Mouse (Mus musculus) embryonic facial prominence, embryonic 13.5 days (tissue): Measurements from ENCODE around the gene Ehbp1. TPM values are rescaled to one million over a fixed set of nuclear protein-coding genes. Genes with fewer than 3 reads are reported as not detected.

Source experiments
- ATAC-seq: fragments of 200-750 bp; cut with Nextera tagmentation; 2 replicates; pipeline ENCODE4 v1.8.0; 2017; ENCODE audit warnings: low read depth; ENCODE audit not compliant: insufficient number of reproducible peaks, insufficient read depth, low FRiP score, low TSS enrichment
- H3K27ac ChIP-seq: fragments of 300-500 bp; sonication (generic); 2 replicates; pipeline ENCODE4 v1.5.1; 2015; ENCODE audit warnings: moderate library complexity, mild to moderate bottlenecking, inconsistent platforms
- H3K27me3 ChIP-seq: fragments of 300-500 bp; sonication (generic); 2 replicates; pipeline ENCODE4 v1.6.1; 2015; ENCODE audit warnings: mild to moderate bottlenecking, inconsistent platforms
- H3K36me3 ChIP-seq: fragments of 300-500 bp; sonication (generic); 2 replicates; pipeline ENCODE4 v1.6.1; 2015; ENCODE audit warnings: mild to moderate bottlenecking, inconsistent platforms
- H3K4me1 ChIP-seq: fragments of 300-500 bp; sonication (generic); 2 replicates; pipeline ENCODE4 v1.6.1; 2015; ENCODE audit warnings: inconsistent platforms
- H3K4me2 ChIP-seq: fragments of 300-500 bp; sonication (generic); 2 replicates; pipeline ENCODE4 v1.6.1; 2015; ENCODE audit warnings: moderate library complexity, mild to moderate bottlenecking, inconsistent platforms
- H3K4me3 ChIP-seq: fragments of 300-500 bp; sonication (generic); 2 replicates; pipeline ENCODE4 v1.5.1; 2015; ENCODE audit warnings: mild to moderate bottlenecking, inconsistent platforms
- H3K9ac ChIP-seq: fragments of 300-500 bp; sonication (generic); 2 replicates; pipeline ENCODE4 v1.6.1; 2015; ENCODE audit warnings: mild to moderate bottlenecking, inconsistent platforms
- H3K9me3 ChIP-seq: fragments of 300-500 bp; sonication (generic); 2 replicates; pipeline ENCODE4 v1.6.1; 2016; ENCODE audit warnings: inconsistent platforms
- WGBS: fragments of 180-500 bp; shearing (Covaris S2); methylation state at CpG from one replicate; pipeline ENCODE4 v1.1.7; 2015; ENCODE audit warnings: mixed read lengths; 5-methylcytosine and 5-hydroxymethylcytosine counted together
- polyA plus RNA-seq: library from polyadenylated mRNA; unstranded; fragments of >200 nt; fragmentation: Nextera tagmentation; extraction: Ambion mirVana; gene quantifications from 2 replicates; pipeline ENCODE4 v1.2.1, GENCODE M21; 2015

Gene Ehbp1
- polyA plus RNA-seq, 1 experiment from 2014 or later, result 17.6 TPM

- H3K27me3 ChIP-seq, result no peaks in the 10 kb centered on the region
- H3K4me3 ChIP-seq, result no peak overlapping the region
- H3K36me3 ChIP-seq, result no peaks in the 10 kb centered on the region
- H3K4me2 ChIP-seq, result peak overlapping the region; percentile 16; the same call in 1 of the 2 replicates
- peak overlapping the region; percentile 85 for H3K27ac ChIP-seq
- WGBS, result 32% methylated on average over 1 of the region's 1 CpGs
- peaks cover 31% of the 10 kb centered on the region for H3K4me1 ChIP-seq
- H3K9ac ChIP-seq, result no peak overlapping the region
- H3K9me3 ChIP-seq, result no peaks in the 10 kb centered on the region
- ATAC-seq, result no peak
Measured at GRCm38 (mm10) chr11:22348536-22348910, 6.4 kb upstream of the Ehbp1 start.

- peaks cover 32% of the 10 kb centered on the region for H3K4me1 ChIP-seq
- no peaks in the 10 kb centered on the region for H3K9me3 ChIP-seq
- no peak overlapping the region for H3K9ac ChIP-seq
- H3K4me3 ChIP-seq, result no peak overlapping the region
- no peaks in the 10 kb centered on the region for H3K36me3 ChIP-seq
- peak; percentile 79; the same call in 1 of the 2 replicates for ATAC-seq
- H3K27ac ChIP-seq, result peak overlapping the region; percentile 85
- no peaks in the 10 kb centered on the region for H3K27me3 ChIP-seq
- WGBS, result 24% methylated on average over 13 of the region's 13 CpGs
- peak overlapping the region; percentile 16 for H3K4me2 ChIP-seq
Measured at GRCm38 (mm10) chr11:22347651-22348535, 5.8 kb upstream of the Ehbp1 start.

GRCm38 (mm10) chr11:22327302-22327910 lies 14.7 kb downstream of the Ehbp1 start:
- H3K4me3 ChIP-seq, result no peak overlapping the region
- H3K36me3 ChIP-seq, result no peaks in the 10 kb centered on the region
- no peaks in the 10 kb centered on the region for H3K27me3 ChIP-seq
- H3K4me1 ChIP-seq, result peaks cover 7% of the 10 kb centered on the region; the same call in 1 of the 2 replicates
- 58% methylated on average over 2 of the region's 2 CpGs for WGBS
- no peak overlapping the region for H3K9ac ChIP-seq
- H3K4me2 ChIP-seq, result no peak overlapping the region
- no peak overlapping the region for H3K27ac ChIP-seq
- H3K9me3 ChIP-seq, result no peaks in the 10 kb centered on the region
- ATAC-seq, result no peak

DNA sequence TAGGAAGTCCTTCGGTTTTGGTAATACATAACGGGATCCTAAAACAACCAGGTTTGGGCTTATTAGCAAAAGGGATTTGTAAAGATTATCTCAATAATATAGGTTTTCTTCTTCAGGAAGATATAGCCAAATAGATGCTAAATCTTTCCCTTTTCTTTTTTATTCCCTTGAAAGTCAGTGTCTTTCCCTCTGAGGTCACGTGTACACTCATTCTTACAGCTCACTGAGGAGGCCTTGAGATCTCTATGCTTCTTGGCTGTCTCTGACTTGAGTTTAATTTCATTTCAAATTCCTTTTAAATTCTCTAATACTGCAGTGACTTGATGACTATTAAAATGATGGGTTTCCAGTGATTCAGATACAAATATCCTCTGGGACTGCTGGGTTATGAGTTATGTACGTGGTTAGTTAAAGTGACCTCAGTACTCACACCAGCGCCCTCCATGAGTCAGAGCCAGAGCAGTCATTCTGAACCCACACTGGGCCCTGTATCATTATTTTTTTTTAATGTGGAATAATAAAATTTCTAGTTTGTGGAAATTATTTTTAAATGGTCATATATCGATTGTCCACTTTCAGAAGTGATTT lies 24.2 kb downstream of the Ehbp1 start:
- H3K27me3 ChIP-seq, result no peaks in the 10 kb centered on the region
- H3K36me3 ChIP-seq, result no peaks in the 10 kb centered on the region
- H3K27ac ChIP-seq, result no peak overlapping the region
- no peaks in the 10 kb centered on the region for H3K4me1 ChIP-seq
- no peak for ATAC-seq
- no peak overlapping the region for H3K4me3 ChIP-seq
- H3K9me3 ChIP-seq, result no peaks in the 10 kb centered on the region
- 86% methylated on average over 6 of the region's 6 CpGs for WGBS
- no peak overlapping the region for H3K4me2 ChIP-seq
- no peak overlapping the region for H3K9ac ChIP-seq

- Histone ChIP-seq H3K4me2 (no peak overlapping the region), H3K4me3 (no peak overlapping the region), H3K9ac (no peak overlapping the region), H3K27ac (no peak overlapping the region), H3K27me3 (no peaks in the 10 kb centered on the region), H3K4me1 (no peaks in the 10 kb centered on the region), H3K9me3 (no peaks in the 10 kb centered on the region), H3K36me3 (no peaks in the 10 kb centered on the region)
- WGBS, result 98% methylated on average over 1 of the region's 1 CpGs
- no peak for ATAC-seq
Measured at GRCm38 (mm10) chr11:22315801-22316200, 26.3 kb downstream of the Ehbp1 start.

DNA sequence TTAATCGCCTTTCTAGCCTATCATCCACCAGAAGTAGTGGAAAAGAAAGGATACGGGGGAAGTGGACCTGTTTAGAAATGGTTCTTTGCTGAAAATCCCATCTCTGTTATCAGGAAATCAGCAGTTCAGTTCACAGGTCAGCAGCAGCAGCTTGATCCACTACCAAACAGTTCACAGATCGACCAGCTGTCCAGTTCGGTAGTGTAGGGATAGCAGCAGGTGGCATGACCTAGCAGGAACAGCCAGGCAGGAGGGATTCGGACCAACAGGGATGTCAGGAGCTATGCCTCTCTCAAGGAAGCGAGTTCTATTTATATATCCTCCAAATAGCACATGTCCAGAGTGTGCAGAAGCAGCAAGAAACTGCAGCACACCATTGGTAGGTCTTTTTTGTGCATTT lies 40.9 kb downstream of the Ehbp1 start:
- H3K27me3 ChIP-seq, result no peaks in the 10 kb centered on the region
- no peaks in the 10 kb centered on the region for H3K36me3 ChIP-seq
- no peaks in the 10 kb centered on the region for H3K9me3 ChIP-seq
- H3K4me3 ChIP-seq, result no peak overlapping the region
- no peak overlapping the region for H3K27ac ChIP-seq
- no peaks in the 10 kb centered on the region for H3K4me1 ChIP-seq
- H3K4me2 ChIP-seq, result no peak overlapping the region
- 72% methylated on average over 6 of the region's 6 CpGs for WGBS
- no peak overlapping the region for H3K9ac ChIP-seq
- no peak for ATAC-seq

DNA sequence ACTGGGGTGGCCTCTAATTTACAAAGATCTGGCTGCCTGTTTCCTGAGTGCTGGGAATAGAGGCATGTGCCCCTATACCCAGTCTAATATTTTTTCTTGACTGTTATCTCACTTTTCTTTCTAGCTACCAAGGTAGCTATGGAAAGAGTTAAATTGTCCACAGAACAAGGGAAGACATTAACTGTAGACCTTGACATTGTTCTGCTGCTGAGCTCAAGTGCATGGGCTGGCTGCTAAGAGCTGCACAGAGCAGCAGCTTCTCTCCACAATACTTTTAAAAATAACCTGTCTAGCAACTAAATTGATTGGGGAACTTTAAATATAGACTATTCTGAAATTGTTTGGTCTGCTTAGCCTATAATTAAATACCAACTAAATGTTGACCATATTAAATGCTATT lies 52.9 kb downstream of the Ehbp1 start:
- Histone ChIP-seq H3K27ac (no peak overlapping the region), H3K4me2 (no peak overlapping the region), H3K36me3 (no peaks in the 10 kb centered on the region), H3K4me1 (peaks cover 18% of the 10 kb centered on the region), H3K9me3 (no peaks in the 10 kb centered on the region), H3K27me3 (no peaks in the 10 kb centered on the region), H3K4me3 (no peak overlapping the region), H3K9ac (no peak overlapping the region)
- ATAC-seq, result no peak

DNA sequence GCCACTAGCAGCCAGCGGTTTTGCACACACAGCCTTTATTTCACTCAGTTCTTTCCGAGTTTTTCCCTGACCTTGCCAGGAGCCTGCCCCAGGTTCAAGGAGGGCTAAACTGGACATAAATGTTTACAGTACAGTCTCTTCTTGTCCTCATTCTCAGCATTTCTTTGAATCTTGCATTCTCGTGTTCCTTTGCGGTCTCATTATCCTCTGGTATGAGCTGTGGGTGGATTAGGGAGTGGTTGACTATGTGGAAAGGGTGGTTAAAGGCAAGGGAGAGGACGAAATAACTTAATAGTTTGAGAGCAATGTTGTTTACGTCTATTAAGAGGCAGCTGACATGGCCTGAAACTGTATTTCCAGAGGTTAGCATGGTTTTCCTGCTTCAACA lies 54.6 kb downstream of the Ehbp1 start:
- H3K4me1 ChIP-seq, result peaks cover 27% of the 10 kb centered on the region
- ATAC-seq, result no peak

DNA sequence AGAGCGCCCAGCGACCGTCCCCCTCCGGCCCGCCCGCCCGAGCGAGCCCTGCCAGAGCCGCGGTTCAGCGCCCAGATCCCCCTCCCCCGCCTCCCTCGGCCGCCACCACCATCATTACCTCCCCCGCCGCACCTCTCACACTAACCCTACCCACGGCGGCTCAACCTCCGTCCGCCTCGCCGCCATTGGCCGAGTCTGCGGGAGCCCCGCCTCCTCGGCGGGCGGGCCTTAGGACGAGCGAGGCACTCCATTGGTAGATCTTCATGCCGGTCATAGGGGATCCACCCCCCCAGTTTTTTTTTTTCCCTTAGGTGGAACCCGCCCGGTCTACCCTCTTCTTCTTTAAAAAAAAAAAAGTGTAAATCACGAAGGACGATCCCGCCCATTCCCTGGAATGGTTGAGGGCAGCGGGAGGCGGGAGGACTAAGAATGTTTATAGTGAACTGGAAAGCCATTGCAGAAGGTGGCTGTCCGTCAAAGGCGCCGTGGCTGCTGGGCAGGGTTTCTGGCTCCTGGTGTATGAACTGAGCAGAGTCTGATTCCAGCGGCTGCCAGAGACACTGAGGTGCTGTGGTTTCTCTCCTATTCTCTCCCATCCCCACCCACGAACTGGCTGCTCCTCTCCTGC lies 55.1 kb downstream of the Ehbp1 start:
- peak; percentile 100 for ATAC-seq
- Histone ChIP-seq H3K9ac (peak overlapping the region; percentile 88), H3K36me3 (peaks cover 16% of the 10 kb centered on the region), H3K27ac (peak overlapping the region; percentile 97), H3K9me3 (no peaks in the 10 kb centered on the region), H3K4me2 (peak overlapping the region; percentile 86), H3K4me1 (peaks cover 27% of the 10 kb centered on the region), H3K27me3 (no peaks in the 10 kb centered on the region), H3K4me3 (peak overlapping the region; percentile 74)
- WGBS, result 2% methylated on average over 43 of the region's 43 CpGs

More for the DNA sequence above, 54.6 kb downstream of the Ehbp1 start:
- Histone ChIP-seq H3K9ac (peak overlapping the region; percentile 77), H3K27me3 (no peaks in the 10 kb centered on the region), H3K4me3 (peak overlapping the region; percentile 74), H3K9me3 (no peaks in the 10 kb centered on the region), H3K36me3 (peaks cover 11% of the 10 kb centered on the region), H3K4me2 (peak overlapping the region; percentile 70), H3K27ac (peak overlapping the region; percentile 97)
- 0% methylated on average over 6 of the region's 6 CpGs for WGBS

GRCm38 (mm10) chr11:22286371-22286872 lies 55.7 kb downstream of the Ehbp1 start:
- peak overlapping the region; percentile 82 for H3K27ac ChIP-seq
- ATAC-seq, result peak; percentile 10; the same call in 1 of the 2 replicates
- H3K9me3 ChIP-seq, result no peaks in the 10 kb centered on the region
- peak overlapping the region; percentile 88 for H3K9ac ChIP-seq
- H3K36me3 ChIP-seq, result peaks cover 20% of the 10 kb centered on the region
- peak overlapping the region; percentile 74 for H3K4me3 ChIP-seq
- H3K4me1 ChIP-seq, result peaks cover 27% of the 10 kb centered on the region
- peak overlapping the region; percentile 86 for H3K4me2 ChIP-seq
- no peaks in the 10 kb centered on the region for H3K27me3 ChIP-seq
- under 1% methylated on average over 39 of the region's 39 CpGs for WGBS

DNA sequence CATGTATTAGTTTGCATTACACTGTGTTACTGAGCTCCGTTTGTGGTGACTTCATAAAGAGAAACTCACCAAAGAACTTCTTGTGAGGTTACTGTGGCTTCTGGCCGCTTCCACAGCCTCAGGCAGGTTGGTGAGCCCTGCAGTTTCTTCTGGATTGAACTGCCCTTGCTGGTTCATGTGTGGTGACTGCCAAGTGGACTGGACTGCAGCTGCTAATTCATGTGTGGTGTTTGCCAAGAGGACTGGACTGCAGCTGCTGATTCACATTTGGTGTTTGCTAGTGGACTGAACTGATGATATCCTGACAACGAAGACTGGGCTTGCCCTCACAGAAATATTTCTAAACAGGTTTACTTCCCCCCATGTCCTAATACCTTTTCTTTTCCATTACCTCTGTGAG lies 65.4 kb downstream of the Ehbp1 start:
- Histone ChIP-seq H3K27ac (no peak overlapping the region), H3K4me2 (no peak overlapping the region)
- WGBS, result 97% methylated on average over 3 of the region's 3 CpGs

More for the DNA sequence above, 65.4 kb downstream of the Ehbp1 start:
- H3K9ac ChIP-seq, result no peak overlapping the region
- 0 out of 2 replicates have a peak, but pooled peaks cover 4% of the 10 kb centered on the region for H3K9me3 ChIP-seq
- no peak overlapping the region for H3K4me3 ChIP-seq
- H3K36me3 ChIP-seq, result peaks cover 42% of the 10 kb centered on the region
- no peaks in the 10 kb centered on the region for H3K27me3 ChIP-seq
- H3K4me1 ChIP-seq, result no peaks in the 10 kb centered on the region
- no peak for ATAC-seq
